Mouse (Mus musculus) embryonic facial prominence, embryonic 11.5 days (tissue): ENCODE data around the gene Gsdma. TPM values are rescaled to one million over a fixed set of nuclear protein-coding genes. Genes with fewer than 3 reads are reported as not detected.
A peak's percentile ranks its signal among the peaks of the same experiment; 100 is the strongest.
"Not testable (repeated sequence)": the region's sequence is repeated elsewhere in the genome, so short reads cannot be mapped to it uniquely, and the experiment has no call there.

Experiments used
- ATAC-seq: fragments of 200-750 bp; cut with Nextera tagmentation; replicated peaks from 2 replicates; pipeline ENCODE4 v1.8.0; 2017; ENCODE audit warnings: low read depth; ENCODE audit not compliant: insufficient number of reproducible peaks, low FRiP score, low TSS enrichment
- DNase-seq: peaks from one replicate; pipeline ENCODE4 v3.0.0-alpha.2; 2015; ENCODE audit warnings: low spot score
- H3K27ac ChIP-seq: fragments of 300-500 bp; sonication (generic); replicated peaks from 2 replicates; pipeline ENCODE4 v1.5.1; 2014; ENCODE audit warnings: mild to moderate bottlenecking, low read depth, low read length, control low read depth
- H3K27me3 ChIP-seq: fragments of 300-500 bp; sonication (generic); 2 replicates; pipeline ENCODE4 v1.6.1; 2014; ENCODE audit warnings: mild to moderate bottlenecking, low read length, moderate library complexity, mixed read lengths; ENCODE audit not compliant: control insufficient read depth, insufficient read depth
- H3K36me3 ChIP-seq: fragments of 300-500 bp; sonication (generic); replicated peaks from 2 replicates; pipeline ENCODE4 v1.6.1; 2014; ENCODE audit warnings: low read depth, mild to moderate bottlenecking, low read length, moderate library complexity, mixed read lengths; ENCODE audit not compliant: control insufficient read depth, insufficient read depth
- H3K4me1 ChIP-seq: fragments of 300-500 bp; sonication (generic); 2 replicates; pipeline ENCODE4 v1.6.1; 2014; ENCODE audit warnings: low read length, mixed read lengths; ENCODE audit not compliant: control insufficient read depth, insufficient read depth
- H3K4me2 ChIP-seq: fragments of 300-500 bp; sonication (generic); 2 replicates; pipeline ENCODE4 v1.6.1; 2014; ENCODE audit warnings: low read depth, mild to moderate bottlenecking, control low read depth, low read length, moderate library complexity
- H3K4me3 ChIP-seq: fragments of 300-500 bp; sonication (generic); 2 replicates; pipeline ENCODE4 v1.5.1; 2014; ENCODE audit warnings: low read depth, low read length, control low read depth
- H3K9ac ChIP-seq: fragments of 300-500 bp; sonication (generic); replicated peaks from 2 replicates; pipeline ENCODE4 v1.6.1; 2014; ENCODE audit warnings: mild to moderate bottlenecking, control low read depth, low read length
- H3K9me3 ChIP-seq: fragments of 300-500 bp; sonication (generic); replicated peaks from 2 replicates; pipeline ENCODE4 v1.6.1; 2016; ENCODE audit warnings: mild to moderate bottlenecking, low read length, inconsistent platforms, mixed read lengths; ENCODE audit not compliant: control insufficient read depth
- WGBS: fragments of 180-500 bp; shearing (Covaris S2); extraction: QIAGEN DNeasy Blood & Tissue Kit; methylation state at CpG from one replicate; pipeline ENCODE4 v1.1.7; 2014; 5-methylcytosine and 5-hydroxymethylcytosine counted together
- polyA plus RNA-seq: library from polyadenylated mRNA; unstranded; fragments of >200 nt; fragmentation: Nextera tagmentation; extraction: Ambion mirVana; gene quantifications from 2 replicates; pipeline ENCODE4 v1.2.1, GENCODE M21; 2014

The Gsdma gene
- polyA plus RNA-seq = 0.07 TPM in 1 of 2 replicates, not detected in the other

DNA sequence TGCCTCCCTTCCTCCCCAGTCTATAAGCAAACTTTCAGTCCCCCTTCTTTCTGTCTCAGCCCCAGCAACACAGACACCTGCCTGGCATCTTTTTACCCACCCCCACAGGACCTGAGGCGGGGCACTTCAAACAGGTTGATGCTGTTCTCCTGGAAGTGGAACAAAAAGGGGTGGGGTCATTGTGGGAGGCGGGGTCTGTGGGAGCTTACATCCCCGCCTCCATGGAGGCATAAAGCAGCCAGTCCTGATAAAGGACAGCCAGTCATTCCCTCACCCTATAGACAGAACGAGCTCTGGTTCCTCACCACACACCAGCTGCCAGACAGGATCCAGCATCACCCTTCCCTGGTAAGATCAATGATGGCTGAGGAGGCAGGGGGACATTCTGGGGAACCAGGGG, at the start of gene Gsdma:
Gsdma (plus strand) TSS at position 261 of the 400 bp plus-strand sequence.
- Histone ChIP-seq H3K4me1 (no peaks in the 10 kb centered on the region), H3K9me3 (no peaks in the 10 kb centered on the region), H3K27me3 (no peaks in the 10 kb centered on the region), H3K4me2 (no peak within 1 kb of the TSS), H3K4me3 (no peak within 1 kb of the TSS), H3K27ac (no peak within 1 kb of the TSS), H3K9ac (no peak within 1 kb of the TSS), H3K36me3 (no peaks in the 10 kb centered on the region)
- 27% methylated on average over 4 of the region's 4 CpGs for WGBS
- no peak for ATAC-seq
- DNase-seq = no peak

DNA sequence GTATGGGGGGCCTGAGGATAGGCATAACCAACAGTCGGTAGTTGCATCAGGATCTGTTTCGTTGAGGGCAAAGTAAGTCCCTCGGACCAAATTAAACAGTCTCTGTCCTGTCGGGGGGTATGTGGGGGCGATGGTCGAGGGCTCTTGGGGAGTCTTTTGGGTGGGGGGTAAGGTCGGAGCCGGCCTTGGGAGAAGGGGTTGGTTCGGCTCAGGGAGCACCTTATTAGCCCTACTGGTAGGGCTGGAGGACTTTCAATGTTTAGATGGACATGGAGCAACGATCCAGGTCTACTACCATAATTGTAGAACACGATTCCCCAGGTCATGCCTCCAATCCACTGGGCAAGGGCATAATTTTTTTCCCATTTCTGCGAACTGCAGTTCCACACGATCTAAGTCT, 43.4 kb upstream of the Gsdma start:
- Histone ChIP-seq H3K4me3 (no peak overlapping the region), H3K36me3 (no peaks in the 10 kb centered on the region), H3K27ac (no peak overlapping the region), H3K4me2 (no peak overlapping the region), H3K9me3 (no peaks in the 10 kb centered on the region), H3K27me3 (no peaks in the 10 kb centered on the region), H3K9ac (no peak overlapping the region), H3K4me1 (no peaks in the 10 kb centered on the region)
- ATAC-seq (no peak), DNase-seq (no peak)
- 95% methylated on average over 13 of the region's 13 CpGs for WGBS

DNA sequence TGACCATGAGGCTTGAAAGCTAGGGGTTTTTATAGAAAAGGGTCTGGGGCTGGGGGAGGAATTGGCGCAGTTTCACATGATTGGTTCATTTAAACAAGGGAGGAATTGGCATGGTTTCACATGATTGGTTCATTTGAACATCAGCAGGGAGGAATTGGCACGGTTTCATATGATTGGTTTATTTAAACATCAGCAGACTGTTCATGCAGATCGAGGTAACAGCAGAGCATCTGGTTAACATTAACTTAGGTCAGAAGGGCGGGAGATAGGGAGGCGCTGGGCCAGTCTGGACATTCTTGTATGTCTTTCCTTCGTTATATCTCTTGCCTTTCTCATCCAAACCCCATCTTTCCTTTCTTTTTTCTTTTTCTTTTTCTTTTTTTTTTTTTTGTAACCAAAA, 40.2 kb upstream of the Gsdma start:
- H3K36me3 ChIP-seq, ATAC-seq, H3K4me2 ChIP-seq, H3K9me3 ChIP-seq, H3K4me1 ChIP-seq, H3K9ac ChIP-seq, H3K27ac ChIP-seq, DNase-seq, H3K27me3 ChIP-seq, H3K4me3 ChIP-seq: not testable (repeated sequence)
- WGBS = 72% methylated on average over 6 of the region's 6 CpGs

DNA sequence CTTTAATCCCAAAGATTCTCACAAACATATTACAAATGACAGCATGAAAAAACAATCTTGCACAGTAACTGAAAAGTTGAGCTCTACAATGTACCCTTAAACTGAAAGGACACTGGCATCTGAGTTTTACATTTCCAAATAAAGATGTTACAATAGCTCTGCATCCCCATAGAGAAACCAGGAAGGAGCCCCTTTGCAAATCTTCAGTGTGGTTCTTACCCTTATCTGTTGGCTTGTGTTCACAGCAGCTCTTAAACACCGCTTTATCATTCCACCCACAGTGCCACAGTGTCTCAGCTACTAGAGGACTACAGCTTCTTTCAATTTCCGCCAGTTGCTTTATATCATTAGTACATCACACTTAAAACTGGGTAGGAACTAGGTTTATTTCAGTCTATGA, 39.8 kb upstream of the Gsdma start:
- not testable (repeated sequence) for H3K36me3 ChIP-seq, H3K9me3 ChIP-seq, H3K9ac ChIP-seq, DNase-seq, H3K4me3 ChIP-seq, H3K4me1 ChIP-seq, H3K27me3 ChIP-seq, H3K27ac ChIP-seq, ATAC-seq, H3K4me2 ChIP-seq
- WGBS = 89% methylated on average over 2 of the region's 2 CpGs

DNA sequence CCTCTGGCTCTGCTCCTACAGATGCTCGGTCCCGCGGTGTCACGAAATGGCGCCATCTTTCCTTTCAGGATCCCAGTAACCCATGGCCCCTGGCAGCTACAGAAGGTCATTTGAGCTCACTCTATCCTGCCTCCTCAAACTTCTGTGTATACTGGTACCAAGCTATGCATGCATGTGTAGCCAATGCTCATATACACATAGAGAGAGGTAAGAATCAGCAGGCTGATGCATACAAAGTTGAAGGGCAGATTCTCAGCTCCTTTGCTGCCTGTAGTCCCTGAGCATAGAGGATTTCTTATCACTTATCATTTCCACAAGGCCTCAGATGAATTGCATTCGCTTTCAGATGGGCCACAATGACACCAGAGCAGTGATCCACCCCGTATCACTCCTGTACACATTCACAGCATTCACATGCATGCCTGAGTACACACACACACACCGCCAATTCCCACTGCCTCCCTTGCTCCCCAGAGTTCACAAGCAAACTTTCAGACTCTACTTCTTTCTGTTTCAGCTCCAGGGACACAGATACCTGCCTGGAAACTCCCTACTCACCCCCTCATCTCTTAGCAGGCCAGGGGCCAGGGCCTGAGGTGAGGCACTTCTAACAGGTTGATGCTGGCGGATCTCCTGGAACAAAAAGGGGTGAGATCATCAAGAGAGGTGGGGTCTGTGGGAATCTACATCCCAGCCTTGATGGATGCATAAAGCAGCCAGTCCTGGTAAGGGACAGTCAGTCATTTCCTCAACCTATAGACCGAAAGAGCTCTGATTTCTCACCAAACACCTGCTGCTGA, 38.3 kb upstream of the Gsdma start, which contains the start of the genes Gm12355 and Gsdma3:
Gm12355 (minus strand) TSS at position 51 of the 800 bp plus-strand sequence.
Gsdma3 (plus strand) TSS at position 750 of the 800 bp plus-strand sequence.
- ATAC-seq (no peak), DNase-seq (no peak)
- WGBS = 89% methylated on average over 10 of the region's 10 CpGs

DNA sequence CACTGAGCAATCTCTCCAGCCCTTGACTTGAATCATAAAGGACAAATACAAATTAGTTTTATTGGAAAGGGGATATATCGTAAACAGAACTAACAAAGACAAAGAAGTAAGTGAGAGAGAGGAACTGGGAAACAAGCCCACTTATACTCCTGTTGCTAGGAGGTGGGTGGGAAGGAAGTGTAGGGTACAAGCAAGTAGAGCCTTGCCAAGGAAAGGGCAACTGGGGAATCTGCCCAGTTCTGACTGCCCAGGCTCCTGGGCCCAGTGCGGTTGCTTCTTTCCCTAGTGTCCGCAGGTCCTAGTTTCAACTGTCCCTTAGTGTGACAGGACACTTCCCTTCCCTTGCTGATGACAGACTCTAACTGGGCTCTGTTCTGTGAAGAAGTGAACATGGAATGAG, 35.4 kb upstream of the Gsdma start:
- no peak overlapping the region for H3K27ac ChIP-seq
- DNase-seq (no peak), ATAC-seq (no peak)
- H3K36me3 ChIP-seq = no peaks in the 10 kb centered on the region
- WGBS = 92% methylated on average over 3 of the region's 3 CpGs
- H3K4me2 ChIP-seq = no peak overlapping the region
- no peaks in the 10 kb centered on the region for H3K27me3 ChIP-seq
- no peak overlapping the region for H3K4me3 ChIP-seq
- H3K4me1 ChIP-seq = no peaks in the 10 kb centered on the region
- H3K9ac ChIP-seq = no peak overlapping the region
- no peaks in the 10 kb centered on the region for H3K9me3 ChIP-seq

More for the DNA sequence above, 38.3 kb upstream of the Gsdma start, which contains the start of the genes Gm12355 and Gsdma3:
- H3K4me3 ChIP-seq = no peak within 1 kb of the TSS
- no peaks in the 10 kb centered on the region for H3K27me3 ChIP-seq
- no peaks in the 10 kb centered on the region for H3K9me3 ChIP-seq
- H3K27ac ChIP-seq = no peak within 1 kb of the TSS
- H3K4me2 ChIP-seq = no peak within 1 kb of the TSS
- no peak within 1 kb of the TSS for H3K9ac ChIP-seq
- H3K4me1 ChIP-seq = no peaks in the 10 kb centered on the region
- H3K36me3 ChIP-seq = no peaks in the 10 kb centered on the region

DNA sequence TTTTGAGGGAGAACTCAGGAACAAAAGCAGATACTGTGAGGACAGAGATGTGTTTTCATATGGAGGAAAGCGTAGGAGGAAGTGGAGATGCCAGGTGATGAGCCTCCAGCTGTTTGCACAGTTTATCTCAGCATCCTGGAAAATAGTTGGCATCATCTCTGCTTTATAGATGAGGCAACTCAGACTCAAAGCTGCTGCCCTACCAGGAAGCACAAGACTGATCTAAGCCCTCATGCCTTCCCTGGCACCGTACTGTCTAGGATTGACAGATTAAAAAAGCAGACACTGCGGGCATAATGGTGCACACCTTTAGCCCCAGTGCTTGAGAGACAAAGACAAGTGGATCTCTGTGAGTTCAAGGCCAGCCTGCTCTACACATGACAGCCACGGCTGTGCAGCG, 33.5 kb upstream of the Gsdma start:
- H3K4me1 ChIP-seq = no peaks in the 10 kb centered on the region
- 85% methylated on average over 5 of the region's 5 CpGs for WGBS
- ATAC-seq = no peak

DNA sequence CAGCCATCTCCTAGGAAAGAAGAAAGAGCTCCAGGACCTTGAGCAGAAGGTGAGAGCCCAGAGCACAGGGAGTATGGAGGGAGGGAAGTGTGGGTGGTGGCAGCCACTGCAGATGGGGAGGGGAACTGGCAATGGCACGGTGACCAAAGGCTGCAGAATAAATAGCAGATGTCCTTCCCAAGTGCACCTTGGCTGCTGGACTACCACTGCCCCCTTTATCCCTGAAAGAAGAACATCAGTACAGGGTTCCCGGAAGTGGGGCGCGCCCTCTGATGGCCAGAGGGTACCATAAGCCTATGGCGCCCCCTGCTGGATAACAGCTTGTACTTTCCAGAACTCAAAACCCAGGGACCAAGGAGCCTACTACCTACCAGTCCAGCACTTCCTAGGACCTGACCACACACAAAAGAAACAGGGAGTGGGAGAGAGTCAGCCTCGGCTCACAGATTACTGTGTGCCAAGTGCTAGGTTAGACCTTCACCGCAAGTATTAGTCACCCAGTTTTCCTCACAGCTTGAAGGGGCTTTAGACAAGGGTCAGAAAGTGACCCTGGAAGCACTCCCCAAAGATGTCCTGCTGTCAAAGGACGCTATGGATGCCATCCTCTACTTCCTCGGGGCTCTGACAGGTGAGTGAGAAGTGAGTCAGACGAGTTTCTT, 28.7 kb upstream of the Gsdma start:
- H3K9ac ChIP-seq, H3K36me3 ChIP-seq, H3K27ac ChIP-seq, H3K4me2 ChIP-seq, H3K27me3 ChIP-seq, H3K9me3 ChIP-seq, H3K4me3 ChIP-seq, ATAC-seq, H3K4me1 ChIP-seq: not testable (repeated sequence)
- WGBS = 36% methylated on average over 10 of the region's 10 CpGs
- peak; percentile 23 for DNase-seq

More for the DNA sequence above, 33.5 kb upstream of the Gsdma start:
- Histone ChIP-seq H3K4me3 (no peak overlapping the region), H3K9me3 (no peaks in the 10 kb centered on the region), H3K27me3 (no peaks in the 10 kb centered on the region), H3K36me3 (no peaks in the 10 kb centered on the region), H3K27ac (no peak overlapping the region), H3K4me2 (no peak overlapping the region), H3K9ac (no peak overlapping the region)
- DNase-seq = no peak
